Mouse (Mus musculus) Patski (cell line): ENCODE measurements at regions not wholly inside any gene's neighbourhood (a gene's known extent, or its start where the extent isn't known, plus 50 kb on each side); places are given as distances from the start of the nearest gene placed in this dataset.

Experiments
- ATAC-seq: fragments of 100-300 bp; one replicate; pipeline ENCODE4 v1.8.0; 2021
- CTCF ChIA-PET: fragments of 350-600 bp; sonication (Branson Sonifier 250); formaldehyde crosslinking; loops from one replicate; lab custom pipeline; 2022; ENCODE audit warnings: inconsistent platforms; lab: Charles Lee
- POLR2A ChIA-PET: fragments of 350-600 bp; sonication (Branson Sonifier 250); formaldehyde crosslinking; loops from one replicate; lab custom pipeline; 2022; ENCODE audit warnings: antibody characterized with exemption, inconsistent platforms; lab: Charles Lee
- DNase-seq: peaks from one replicate; pipeline ENCODE4 v3.0.0-alpha.2; 2011; ENCODE audit warnings: low read depth, low spot score
- H3K27me3 ChIP-seq: fragments of 371-371 bp; one replicate; pipeline ENCODE4 v1.5.1; 2021
- CTCF ChIP-seq: fragments of 100-300 bp; IDR thresholded peaks from one replicate; pipeline ENCODE4 v1.5.1; 2021
- in situ Hi-C: fragments of 300-500 bp; cut with MboI; formaldehyde crosslinking; loops from 3 replicates; pipeline ENCODE4 v1.11.1; 2018; ENCODE audit warnings: low pct_unique_long_range_greater_than_20kb, mixed read lengths

GRCm38 (mm10) chr3:80975716-80976115 is 60.5 kb upstream of the Pdgfc start:
- ChIA-PET CTCF (interaction anchor here (0.9 to 2.1 kb wide), 8 partner anchors 12 to 237 kb away, joined by 3 to 12 read pairs (median 3); no protein-coding TSS in a partner anchor), POLR2A (no interaction called here)
- in situ Hi-C loops = no loop called here
- DNase-seq (peak; percentile 74), ATAC-seq (peak; percentile 94)
- TF ChIP-seq CTCF = no peak
- H3K27me3 ChIP-seq = no peaks in the 10 kb centered on the region

- ChIA-PET POLR2A (no interaction called here), CTCF (interaction anchor here (0.9 to 2.5 kb wide), 8 partner anchors 8 to 237 kb away, joined by 3 to 12 read pairs (median 4); partner anchors contain the start of gene Pdgfc)
Observed at GRCm38 (mm10) chr3:80976451-80976850, 59.8 kb upstream of the Pdgfc start.

More at GRCm38 (mm10) chr3:80976451-80976850, 59.8 kb upstream of the Pdgfc start:
- DNase-seq = peak; percentile 75
- peak; percentile 14 for TF ChIP-seq CTCF
- in situ Hi-C loops = no loop called here
- ATAC-seq = peak; percentile 66
- no peaks in the 10 kb centered on the region for H3K27me3 ChIP-seq
